Mouse (Mus musculus) myocyte (in vitro differentiated cells): ENCODE measurements at regions not wholly inside any gene's neighbourhood (a gene's known extent, or its start where the extent isn't known, plus 50 kb on each side); places are given as distances from the start of the nearest gene placed in this dataset.

Experiments
- H3K27me3 ChIP-seq: one replicate; pipeline ENCODE4 v1.6.1; 2011; ENCODE audit not compliant: control insufficient read depth, insufficient read depth, insufficient read length
- H3K36me3 ChIP-seq: one replicate; pipeline ENCODE4 v1.6.1; 2011; ENCODE audit not compliant: control insufficient read depth, insufficient read depth
- H3K4me2 ChIP-seq: one replicate; pipeline ENCODE4 v1.6.1; 2011; ENCODE audit warnings: low read depth, control low read depth
- H3K4me3 ChIP-seq: one replicate; pipeline ENCODE4 v1.5.1; 2011; ENCODE audit warnings: mild to moderate bottlenecking, control low read depth, moderate library complexity
- H3K79me2 ChIP-seq: one replicate; pipeline ENCODE4 v1.6.1; 2011; ENCODE audit not compliant: control insufficient read depth, insufficient read depth
- H3ac ChIP-seq: one replicate; pipeline ENCODE4 v1.6.1; 2011; ENCODE audit not compliant: control insufficient read depth, insufficient read length
- CEBPB ChIP-seq: IDR thresholded peaks from 2 replicates; pipeline ENCODE4 v1.6.1; 2011; ENCODE audit warnings: mild to moderate bottlenecking, moderate library complexity; ENCODE audit not compliant: poor library complexity, insufficient read depth, severe bottlenecking
- E2F4 ChIP-seq: IDR thresholded peaks from one replicate; pipeline ENCODE4 v1.6.1; 2011; ENCODE audit warnings: mild to moderate bottlenecking, control low read depth, moderate library complexity; ENCODE audit not compliant: insufficient read depth
- MAX ChIP-seq: IDR thresholded peaks from one replicate; pipeline ENCODE4 v1.6.1; 2011; ENCODE audit warnings: low read depth, mild to moderate bottlenecking, control low read depth
- MYOD1 ChIP-seq, 3 experiments: IDR thresholded peaks; one replicate each; pipeline ENCODE4 v1.6.1; 2011; ENCODE audit warnings: control low read depth in 2 of 3, low read depth in 2 of 3, mild to moderate bottlenecking in 2 of 3, moderate library complexity in 1 of 3; ENCODE audit not compliant: insufficient read length in 2 of 3, control insufficient read depth in 1 of 3
- MYOG ChIP-seq, 3 experiments: IDR thresholded peaks; one replicate each; pipeline ENCODE4 v1.6.1; 2011; ENCODE audit warnings: control low read depth in 2 of 3, low read depth in 2 of 3, mild to moderate bottlenecking in 2 of 3; ENCODE audit not compliant: insufficient read length in 2 of 3, control insufficient read depth in 1 of 3, insufficient read depth in 1 of 3
- POLR2A ChIP-seq: IDR thresholded peaks from one replicate; pipeline ENCODE4 v1.6.1; 2011; ENCODE audit warnings: low read depth, mild to moderate bottlenecking, control low read depth, moderate library complexity; ENCODE audit not compliant: insufficient read length
- POLR2AphosphoS2 ChIP-seq: IDR thresholded peaks from one replicate; pipeline ENCODE4 v1.6.1; 2011; ENCODE audit warnings: low read depth, control low read depth; ENCODE audit not compliant: insufficient read length
- REST ChIP-seq: IDR thresholded peaks from one replicate; pipeline ENCODE4 v1.6.1; 2011; ENCODE audit warnings: mild to moderate bottlenecking, control low read depth, moderate library complexity; ENCODE audit not compliant: insufficient read depth, insufficient read length
- SRF ChIP-seq: IDR thresholded peaks from one replicate; pipeline ENCODE4 v1.6.1; 2011; ENCODE audit warnings: low read depth; ENCODE audit not compliant: control insufficient read depth, insufficient read length
- TCF12 ChIP-seq: IDR thresholded peaks from one replicate; pipeline ENCODE4 v1.6.1; 2011; ENCODE audit warnings: mild to moderate bottlenecking, control low read depth; ENCODE audit not compliant: poor library complexity, insufficient read depth, severe bottlenecking
- TCF3 ChIP-seq: IDR thresholded peaks from one replicate; pipeline ENCODE4 v1.6.1; 2011; ENCODE audit warnings: low read depth, control low read depth; ENCODE audit not compliant: insufficient read length
- USF1 ChIP-seq: IDR thresholded peaks from one replicate; pipeline ENCODE4 v1.6.1; 2011; ENCODE audit warnings: low read depth, mild to moderate bottlenecking, control low read depth, moderate library complexity

DNA sequence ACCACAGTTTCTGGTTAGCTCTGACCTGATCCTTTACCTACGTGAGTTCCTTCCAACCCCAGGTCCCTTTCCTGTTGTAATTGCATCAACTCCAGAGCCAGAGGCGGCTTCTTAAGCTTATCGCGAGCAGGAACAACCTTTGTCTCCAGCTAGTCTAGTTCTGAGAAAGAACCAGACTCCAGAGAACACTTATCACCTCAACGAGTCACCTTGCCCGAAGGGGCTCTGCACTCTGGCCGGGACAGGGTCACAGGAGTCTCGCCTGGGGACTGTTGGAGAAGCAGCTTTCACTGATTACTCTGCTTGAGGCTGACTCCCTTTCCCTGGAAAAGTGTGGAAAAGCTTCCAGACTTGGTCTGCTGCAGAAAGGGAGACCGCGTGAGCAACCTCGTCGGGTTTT, 93.0 kb downstream of the Smim20 start:
- no peak overlapping the region for H3K4me3 ChIP-seq
- TF ChIP-seq MAX = no peak
- no peak overlapping the region for H3ac ChIP-seq
- H3K79me2 ChIP-seq = no peaks in the 10 kb centered on the region
- no peaks in the 10 kb centered on the region for H3K27me3 ChIP-seq
- H3K36me3 ChIP-seq = no peaks in the 10 kb centered on the region
- no peak overlapping the region for H3K4me2 ChIP-seq

DNA sequence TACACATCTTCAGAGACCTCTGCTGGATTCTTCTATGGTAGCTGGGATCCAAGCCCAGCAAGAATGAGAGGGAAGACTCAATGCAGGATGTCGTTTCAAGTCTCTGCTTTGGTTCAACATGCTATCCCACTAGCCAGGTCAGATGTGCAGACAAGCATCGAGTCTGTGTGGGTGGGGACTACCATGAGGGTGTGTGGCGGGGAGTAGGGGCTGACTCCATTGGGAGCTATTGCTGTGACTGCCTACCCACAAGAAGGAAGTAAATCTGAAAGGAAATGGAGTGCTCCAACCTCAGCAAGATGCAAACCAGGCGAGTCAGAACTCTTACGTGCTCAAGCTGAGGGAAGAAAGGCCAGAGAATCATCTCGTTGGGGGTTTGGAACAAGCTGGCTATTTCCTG, 94.4 kb downstream of the Smim20 start:
- Histone ChIP-seq H3K36me3 (no peaks in the 10 kb centered on the region), H3ac (no peak overlapping the region), H3K27me3 (no peaks in the 10 kb centered on the region), H3K4me3 (no peak overlapping the region), H3K79me2 (no peaks in the 10 kb centered on the region), H3K4me2 (no peak overlapping the region)
- TF ChIP-seq USF1 = no peak
- no peak for TF ChIP-seq MYOD1 (IDR thresholded peaks at IDR 0.05; ENCODE audit: control insufficient read depth in 1 of 3, insufficient read length in 2 of 3, low read depth in 2 of 3)
- TF ChIP-seq CEBPB = no peak
- no peak for TF ChIP-seq POLR2AphosphoS2
- TF ChIP-seq REST = no peak
- TF ChIP-seq TCF3 = no peak
- no peak for TF ChIP-seq POLR2A
- no peak for TF ChIP-seq MAX
- no peak for TF ChIP-seq MYOG (IDR thresholded peaks at IDR 0.05; ENCODE audit: control insufficient read depth in 1 of 3, insufficient read depth in 1 of 3, insufficient read length in 2 of 3, low read depth in 2 of 3)
- no peak for TF ChIP-seq SRF
- TF ChIP-seq TCF12 = no peak
- no peak for TF ChIP-seq E2F4

DNA sequence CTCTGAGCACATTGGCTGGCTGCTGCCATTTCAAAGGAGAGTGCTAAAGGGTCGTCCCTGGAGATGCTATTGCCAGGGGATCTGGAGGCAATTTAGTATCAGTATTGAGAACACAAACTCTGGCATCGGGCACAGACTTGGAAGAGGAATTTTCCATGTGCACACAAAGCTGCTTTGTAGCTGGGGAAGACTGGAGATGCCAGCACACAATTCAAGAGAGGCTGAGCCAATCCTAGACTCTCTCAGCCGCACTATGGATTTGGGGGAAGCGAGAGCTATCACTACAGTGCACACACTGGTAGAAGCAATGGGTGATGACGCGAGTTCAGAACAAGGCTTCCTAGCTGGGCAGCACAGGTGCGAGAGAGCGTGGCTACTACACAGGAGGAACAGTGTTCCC, 97.0 kb downstream of the Smim20 start:
- Histone ChIP-seq H3K27me3 (no peaks in the 10 kb centered on the region), H3K36me3 (no peaks in the 10 kb centered on the region), H3ac (no peak overlapping the region), H3K79me2 (no peaks in the 10 kb centered on the region), H3K4me2 (no peak overlapping the region), H3K4me3 (no peak overlapping the region)
- TF ChIP-seq E2F4 = no peak
- no peak for TF ChIP-seq MYOG (IDR thresholded peaks at IDR 0.05; ENCODE audit: control insufficient read depth in 1 of 3, insufficient read depth in 1 of 3, insufficient read length in 2 of 3, low read depth in 2 of 3)
- no peak for TF ChIP-seq POLR2A
- TF ChIP-seq REST = no peak
- no peak for TF ChIP-seq MYOD1 (IDR thresholded peaks at IDR 0.05; ENCODE audit: control insufficient read depth in 1 of 3, insufficient read length in 2 of 3, low read depth in 2 of 3)
- no peak for TF ChIP-seq TCF3
- TF ChIP-seq SRF = no peak
- no peak for TF ChIP-seq POLR2AphosphoS2
- TF ChIP-seq CEBPB = no peak
- TF ChIP-seq TCF12 = no peak
- TF ChIP-seq MAX = no peak
- no peak for TF ChIP-seq USF1

DNA sequence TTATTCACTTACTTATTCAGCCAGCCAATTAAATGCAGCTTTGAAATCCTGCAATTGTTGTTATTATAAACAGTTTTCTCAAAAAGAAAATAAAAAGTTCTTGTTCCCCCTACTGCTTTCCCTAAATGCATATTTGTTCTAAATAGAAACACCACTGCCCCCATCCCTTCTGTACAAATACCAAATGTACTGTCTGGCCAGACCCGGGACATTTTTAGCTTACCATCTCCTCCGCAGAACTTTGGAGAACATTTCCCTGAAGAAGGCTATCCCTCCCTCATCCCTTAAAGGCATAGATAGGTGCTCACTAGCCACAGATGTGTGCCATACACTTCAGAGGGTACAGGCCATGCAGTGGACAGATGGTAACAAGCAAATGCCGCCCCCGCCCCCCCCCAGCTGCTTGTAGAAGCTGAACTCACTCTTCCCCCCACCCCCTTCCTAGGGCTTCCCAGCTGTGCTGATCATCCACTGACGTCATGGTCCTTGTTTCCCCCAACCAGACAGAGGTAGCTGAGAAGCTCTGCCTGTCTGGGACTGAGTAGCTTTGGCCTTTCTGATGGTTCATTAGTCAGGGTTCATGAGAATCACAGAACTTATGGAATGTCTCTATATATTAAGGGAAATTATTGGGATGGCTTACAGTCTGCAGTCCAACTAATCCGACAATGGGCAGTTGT, 98.9 kb upstream of the Rbpj start:
- Histone ChIP-seq H3K27me3 (no peaks in the 10 kb centered on the region), H3K4me2 (no peak overlapping the region), H3ac (no peak overlapping the region), H3K4me3 (no peak overlapping the region), H3K79me2 (no peaks in the 10 kb centered on the region), H3K36me3 (no peaks in the 10 kb centered on the region)
- TF ChIP-seq E2F4 (no peak), MYOG (IDR thresholded peaks at IDR 0.05; ENCODE audit: control insufficient read depth in 1 of 3, insufficient read depth in 1 of 3, insufficient read length in 2 of 3, low read depth in 2 of 3) (no peak), SRF (no peak), TCF3 (no peak), POLR2AphosphoS2 (no peak), CEBPB (no peak), REST (no peak), MAX (no peak)

DNA sequence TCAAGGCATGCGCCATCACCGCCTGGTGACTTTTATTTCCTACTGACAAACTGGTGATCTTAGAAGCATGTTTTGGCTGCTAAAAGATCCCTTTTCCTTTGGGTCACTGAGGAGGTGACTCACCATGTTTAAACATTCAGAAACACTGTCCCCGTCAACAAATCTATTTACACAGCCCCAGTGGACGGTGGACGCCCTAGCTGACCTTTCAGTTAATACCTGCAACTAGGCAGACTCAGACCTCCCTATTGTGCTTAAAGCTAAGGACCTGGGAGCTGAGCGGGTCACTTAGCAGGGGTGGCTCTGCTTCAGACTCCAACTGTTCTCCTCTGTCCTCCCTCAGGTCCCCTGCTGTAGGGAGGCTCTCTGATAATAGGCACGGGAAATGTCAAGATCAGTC, 95.7 kb upstream of the Rbpj start:
- H3K4me2 ChIP-seq = no peak overlapping the region
- H3K79me2 ChIP-seq = no peaks in the 10 kb centered on the region
- TF ChIP-seq SRF (no peak), MYOG (IDR thresholded peaks at IDR 0.05; ENCODE audit: control insufficient read depth in 1 of 3, insufficient read depth in 1 of 3, insufficient read length in 2 of 3, low read depth in 2 of 3) (no peak), POLR2A (no peak), CEBPB (no peak), E2F4 (no peak), USF1 (no peak), TCF3 (no peak), MYOD1 (IDR thresholded peaks at IDR 0.05; ENCODE audit: control insufficient read depth in 1 of 3, insufficient read length in 2 of 3, low read depth in 2 of 3) (no peak), POLR2AphosphoS2 (no peak), TCF12 (no peak), REST (no peak)
- H3ac ChIP-seq = no peak overlapping the region
- H3K27me3 ChIP-seq = no peaks in the 10 kb centered on the region
- no peaks in the 10 kb centered on the region for H3K36me3 ChIP-seq
- H3K4me3 ChIP-seq = no peak overlapping the region
